Mouse (Mus musculus): ENCODE data around the gene Otop3.

DNA sequence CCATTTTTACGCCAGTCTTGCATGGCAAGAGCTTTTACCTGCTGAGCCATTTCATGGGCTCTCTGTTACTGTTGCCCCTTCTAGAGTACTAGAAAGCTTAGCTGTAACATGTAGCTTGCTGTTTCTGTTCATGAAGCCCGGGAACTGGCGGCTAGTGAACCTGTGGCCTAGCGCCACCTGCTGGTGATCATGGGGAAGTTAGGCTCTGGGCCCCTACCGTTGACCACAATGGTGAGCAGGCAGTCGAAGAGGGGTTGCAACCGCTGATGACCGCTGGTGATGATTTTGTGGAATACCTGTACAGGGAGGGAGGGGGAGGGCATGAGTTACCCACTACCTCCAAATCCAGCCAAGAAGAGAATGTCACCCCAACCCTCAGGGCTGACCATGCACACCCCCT, 19.7 kb downstream of the Otop3 start:
- TF ChIP-seq CTCF (IDR thresholded peaks at IDR 0.05; ENCODE audit: low read depth): peak; percentile 98
- no peak for TF ChIP-seq EP300 (IDR thresholded peaks at IDR 0.05; ENCODE audit: low read depth)
